Mouse (Mus musculus) CD4-positive helper T cell, adult 2 months (primary cell): ENCODE data around the gene Vpreb3.
"Not testable (repeated sequence)": the region's sequence is repeated elsewhere in the genome, so short reads cannot be mapped to it uniquely, and the experiment has no call there.

Experiments
- DNase-seq: peaks from one replicate; pipeline ENCODE4 v3.0.0-alpha.2; 2012; ENCODE audit warnings: low read depth, missing footprints, low spot score

The Vpreb3 gene

DNA sequence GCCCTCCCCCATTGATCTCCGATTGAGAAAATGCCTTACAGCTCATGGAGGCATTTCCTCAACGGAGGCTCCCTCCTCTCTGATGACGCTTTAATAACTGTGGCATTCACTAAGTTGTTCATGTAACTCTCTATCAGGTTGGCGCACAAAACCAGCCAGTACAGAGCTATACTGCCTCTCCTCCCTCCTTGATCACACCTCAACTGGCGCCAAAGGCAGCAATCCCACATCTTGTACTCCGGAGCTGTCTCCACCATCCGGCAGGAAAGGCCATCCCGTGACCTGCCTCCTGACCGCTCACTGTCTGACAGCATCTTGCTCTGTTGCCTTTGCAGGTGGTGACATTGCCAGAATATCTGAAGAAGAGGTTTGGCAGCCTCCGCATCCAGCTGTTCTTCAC, 31.0 kb downstream of the Vpreb3 start:
- no peak for DNase-seq

DNA sequence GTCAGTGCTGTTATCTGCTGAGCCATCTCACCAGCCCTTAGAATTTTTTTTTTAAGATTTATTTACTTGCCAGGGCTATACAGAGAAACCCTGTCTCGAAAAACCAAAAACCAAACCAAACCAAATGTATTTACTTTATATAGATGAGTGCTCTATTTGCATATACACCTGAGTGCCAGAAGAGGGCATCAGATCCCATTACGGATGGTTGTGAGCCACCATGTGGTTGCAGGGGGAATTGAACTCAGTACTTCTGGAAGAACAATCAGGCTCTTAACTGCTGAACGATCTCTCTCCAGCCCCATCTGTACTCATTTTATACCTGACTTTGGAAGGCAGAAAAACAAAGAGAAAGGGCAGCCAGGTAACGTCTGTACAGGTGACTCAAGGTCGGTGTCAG, 32.4 kb downstream of the Vpreb3 start:
- peak; percentile 72 for DNase-seq

DNA sequence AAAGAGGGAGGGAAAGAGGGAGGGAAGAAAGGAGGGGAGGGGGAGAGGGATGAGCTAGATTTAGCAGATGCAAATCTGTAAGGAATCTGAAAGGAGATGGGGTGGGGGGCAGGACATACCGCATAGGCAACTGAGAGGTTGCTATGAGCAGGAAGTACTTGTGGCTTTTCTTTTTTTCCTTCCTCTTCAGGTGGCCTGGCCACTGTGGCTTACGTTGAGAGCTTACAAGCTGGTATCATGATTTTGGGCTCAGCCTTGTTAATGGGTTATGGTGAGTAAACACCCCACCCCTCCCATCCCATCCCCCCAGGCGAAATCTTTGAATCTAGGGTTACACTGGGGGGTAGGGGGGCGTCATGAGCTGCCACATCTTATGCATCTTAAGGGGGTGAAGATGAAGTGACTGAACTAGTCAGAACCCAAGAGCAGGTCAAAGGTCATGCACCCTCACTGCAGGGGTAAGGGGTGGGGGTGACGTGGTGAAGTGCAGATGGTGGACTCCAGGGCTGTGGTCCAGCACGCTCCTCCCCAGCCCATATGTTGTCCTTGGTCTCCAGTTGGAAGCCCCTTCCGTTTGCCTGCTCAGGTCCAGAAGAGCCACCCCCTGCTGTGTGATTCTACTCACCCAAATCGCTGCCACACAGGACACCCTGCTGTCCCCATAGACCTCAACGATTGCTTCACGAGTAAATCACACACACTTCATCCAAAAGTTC, 35.4 kb downstream of the Vpreb3 start:
- DNase-seq: peak; percentile 38

DNA sequence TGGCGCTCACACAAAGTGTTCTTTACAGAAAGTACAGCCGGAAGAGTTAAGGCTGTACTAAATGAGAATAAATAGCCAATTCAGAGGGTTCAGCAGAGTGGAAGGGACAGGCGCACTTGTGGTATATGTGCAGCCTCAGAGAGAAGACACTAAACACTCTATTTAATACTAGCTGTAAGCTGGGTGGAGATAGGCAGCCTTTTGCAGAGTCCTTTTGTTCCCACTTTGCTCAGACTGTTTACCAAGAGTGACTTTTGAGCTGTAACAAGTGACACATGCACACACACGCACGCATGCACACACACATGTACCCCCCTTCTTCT, 35.9 kb downstream of the Vpreb3 start:
- DNase-seq: no peak

DNA sequence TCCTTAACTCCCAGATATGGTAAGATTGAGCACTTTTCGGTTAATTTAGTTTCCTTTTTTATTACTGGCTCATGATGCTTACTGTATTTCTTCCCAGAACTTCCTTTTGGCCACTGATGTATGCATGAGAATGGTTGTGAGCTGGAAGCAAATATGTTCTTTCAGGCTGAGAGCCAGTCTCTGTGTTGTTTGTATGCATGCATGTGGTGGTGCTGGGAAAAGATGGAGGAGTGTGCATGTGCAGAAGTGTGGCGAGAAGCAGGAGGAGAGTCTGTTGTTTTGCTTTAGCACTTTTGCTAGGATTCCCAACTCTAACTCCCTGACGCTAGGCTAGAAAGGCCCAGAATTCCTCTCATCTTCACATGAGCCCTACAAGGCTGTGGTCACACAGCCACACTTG, 36.6 kb downstream of the Vpreb3 start:
- no peak for DNase-seq

DNA sequence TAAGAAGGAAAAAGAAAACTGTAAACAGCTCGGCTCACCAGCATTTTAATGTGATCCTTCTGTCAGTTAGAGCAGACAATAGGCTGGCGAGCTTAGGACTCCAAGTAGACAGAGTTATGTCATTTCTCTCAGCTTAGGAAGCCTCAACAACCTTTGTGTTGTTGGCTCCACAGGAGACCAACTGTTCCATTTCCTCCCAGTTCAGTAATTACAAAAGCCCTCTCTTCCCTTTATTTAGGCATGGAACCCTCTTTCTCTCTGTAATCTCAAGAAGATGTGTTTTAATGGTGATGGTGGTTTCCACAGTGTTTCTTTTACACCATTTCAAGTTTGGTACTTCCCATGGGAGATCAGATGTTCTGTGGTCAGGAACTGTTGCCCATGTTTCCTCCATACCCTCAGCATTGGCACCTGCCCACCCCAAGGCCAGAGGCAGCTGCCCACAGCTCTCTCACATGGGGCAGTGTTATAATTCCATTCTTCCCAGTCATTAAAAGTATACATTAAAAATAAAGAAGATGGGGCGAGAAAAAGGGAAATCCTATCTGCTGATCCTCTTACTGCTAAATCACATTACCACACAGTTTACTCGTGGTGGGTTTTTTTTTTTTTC, 47.7 kb downstream of the Vpreb3 start:
- no peak for DNase-seq

DNA sequence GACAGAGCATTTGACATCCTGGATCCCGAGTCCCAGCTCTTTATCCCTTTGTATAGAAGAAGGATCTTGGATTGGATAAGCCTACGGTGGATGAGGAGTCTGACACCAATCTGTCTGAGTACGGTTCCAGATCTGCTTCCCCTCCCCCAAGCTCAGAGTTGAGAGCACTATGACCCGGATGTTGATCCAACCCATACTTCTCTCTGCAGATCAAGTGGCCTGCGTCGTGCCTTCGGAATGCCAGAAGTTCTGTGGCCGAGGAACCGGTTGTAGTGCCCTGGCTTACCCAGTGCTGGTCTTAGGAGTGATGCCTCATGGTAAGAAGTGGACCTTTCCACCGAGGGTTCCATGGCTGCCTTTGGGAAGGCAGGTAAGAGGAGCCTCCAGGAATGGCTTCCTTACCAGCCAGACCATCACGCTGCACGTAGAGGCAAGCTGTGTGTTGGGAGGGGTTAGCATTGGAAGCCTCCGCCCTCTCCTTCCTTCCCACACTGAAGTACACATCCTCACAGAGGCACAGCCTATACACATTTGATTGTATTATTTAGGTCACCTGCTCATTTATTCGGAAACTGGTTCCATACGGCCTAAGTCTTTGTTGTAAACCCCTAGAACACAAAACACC, 50.9 kb downstream of the Vpreb3 start:
- no peak for DNase-seq

DNA sequence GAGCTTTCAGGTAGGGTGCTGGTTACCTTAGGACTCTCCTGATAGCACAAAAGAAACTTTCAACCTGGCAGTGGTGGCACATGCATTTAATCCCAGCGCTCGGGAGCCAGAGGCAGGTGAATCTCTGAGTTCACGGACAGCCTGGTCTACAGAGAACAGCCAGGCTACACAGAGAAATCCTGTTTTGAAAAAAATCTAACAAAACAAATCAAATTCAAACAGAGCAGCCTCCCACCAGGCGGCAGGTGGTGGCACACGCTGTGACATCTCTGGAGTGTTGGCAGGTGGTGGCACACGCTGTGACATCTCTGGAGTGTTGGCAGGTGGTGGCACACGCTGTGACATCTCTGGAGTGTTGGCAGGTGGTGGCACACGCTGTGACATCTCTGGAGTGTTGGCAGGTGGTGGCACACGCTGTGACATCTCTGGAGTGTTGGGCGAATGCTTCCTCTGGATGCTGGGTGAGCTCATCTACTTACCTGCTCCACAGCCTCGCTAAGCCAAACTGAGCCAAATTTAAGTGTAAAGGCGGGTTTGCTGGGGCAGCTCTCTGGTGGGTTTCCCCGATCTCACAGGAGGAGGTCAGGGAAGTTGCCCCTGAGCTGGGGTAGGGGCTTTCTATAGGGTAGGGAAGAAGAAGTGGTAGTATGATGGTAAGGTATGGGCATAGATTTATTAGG, 51.8 kb downstream of the Vpreb3 start:
- DNase-seq: not testable (repeated sequence)

DNA sequence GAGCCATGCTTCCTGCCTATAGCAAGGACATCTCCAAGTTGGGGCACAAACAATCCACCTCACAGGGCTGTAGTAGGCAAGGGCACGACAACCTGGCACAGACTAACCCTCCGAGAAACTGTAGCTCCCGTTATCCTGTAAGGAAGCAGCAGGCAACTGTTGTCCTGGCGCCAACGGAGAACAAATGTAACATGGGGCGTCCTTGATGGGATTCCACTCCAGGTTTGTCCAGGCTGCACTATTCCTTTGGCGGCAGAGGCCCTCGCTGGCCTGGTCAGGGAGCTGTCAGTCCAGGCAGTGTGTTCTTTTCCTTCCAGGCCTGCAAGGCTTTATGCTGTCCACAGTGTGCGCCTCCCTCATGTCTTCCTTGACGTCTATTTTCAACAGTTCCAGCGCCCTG, 52.6 kb downstream of the Vpreb3 start:
- DNase-seq: no peak

DNA sequence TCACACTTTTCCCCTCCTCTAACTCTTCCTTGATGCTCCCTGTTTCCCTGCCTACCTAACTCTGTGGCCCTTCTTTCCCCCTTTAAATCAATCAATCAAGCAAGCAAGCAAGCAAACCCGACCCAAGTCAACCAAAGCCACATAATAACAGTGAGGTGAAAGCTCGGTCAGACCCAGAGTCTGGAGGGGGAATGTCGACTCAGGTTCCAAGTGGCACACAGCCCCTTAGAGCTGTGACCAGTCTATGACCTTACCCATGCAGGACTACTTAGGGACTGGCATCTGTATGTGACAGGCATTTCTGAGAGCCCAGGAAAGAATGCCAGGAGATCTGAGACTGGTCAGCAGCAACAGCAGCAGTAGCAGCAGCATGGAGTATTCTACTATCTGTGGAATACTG, 53.5 kb downstream of the Vpreb3 start:
- DNase-seq: no peak
